Mouse (Mus musculus) right cerebral cortex, postnatal 4 days (tissue): ENCODE measurements around the gene Unc93b1.
"Not testable (repeated sequence)": the region's sequence is repeated elsewhere in the genome, so short reads cannot be mapped to it uniquely, and the experiment has no call there.

Source experiments
- DNase-seq: peaks from one replicate; pipeline ENCODE4 v3.0.0-alpha.2; 2022

The Unc93b1 gene

GRCm38 (mm10) chr19:3948546-3948945 is 13.6 kb downstream of the Unc93b1 start:
- DNase-seq, result no peak

- DNase-seq, result no peak
Observed at GRCm38 (mm10) chr19:3950331-3950730, 15.3 kb downstream of the Unc93b1 start.

GRCm38 (mm10) chr19:3951461-3951860 is 16.5 kb downstream of the Unc93b1 start:
- no peak for DNase-seq

GRCm38 (mm10) chr19:3952099-3952498 is 17.1 kb downstream of the Unc93b1 start:
- no peak for DNase-seq

- DNase-seq, result no peak
Observed at GRCm38 (mm10) chr19:3955033-3955432, 20.0 kb downstream of the Unc93b1 start.

GRCm38 (mm10) chr19:3955804-3956203 is 20.8 kb downstream of the Unc93b1 start:
- no peak for DNase-seq

- DNase-seq, result not testable (repeated sequence)
Observed at GRCm38 (mm10) chr19:3957296-3958036, 22.5 kb downstream of the Unc93b1 start.

- DNase-seq, result no peak
Observed at GRCm38 (mm10) chr19:3958470-3958869, 23.5 kb downstream of the Unc93b1 start, which contains the start of gene Aldh3b3. TSS of gene Aldh3b3 (plus strand) at chr19:3958645.

- no peak for DNase-seq
Observed at GRCm38 (mm10) chr19:3959030-3959429, 24.0 kb downstream of the Unc93b1 start.

- no peak for DNase-seq
Observed at GRCm38 (mm10) chr19:3960211-3960610, 25.2 kb downstream of the Unc93b1 start.

- DNase-seq, result not testable (repeated sequence)
Observed at GRCm38 (mm10) chr19:3961805-3962204, 26.8 kb downstream of the Unc93b1 start.

- DNase-seq, result peak; percentile 29
Observed at GRCm38 (mm10) chr19:3962469-3962868, 27.5 kb downstream of the Unc93b1 start.

- no peak for DNase-seq
Observed at GRCm38 (mm10) chr19:3964030-3964429, 29.0 kb downstream of the Unc93b1 start.

- no peak for DNase-seq
Observed at GRCm38 (mm10) chr19:3966330-3967075, 31.5 kb downstream of the Unc93b1 start.

- no peak for DNase-seq
Observed at GRCm38 (mm10) chr19:3967258-3967657, 32.3 kb downstream of the Unc93b1 start.

GRCm38 (mm10) chr19:3972229-3972628 is 37.2 kb downstream of the Unc93b1 start, which contains the start of gene Aldh3b2:
TSS of gene Aldh3b2 (plus strand) at chr19:3972328.
- DNase-seq, result no peak

GRCm38 (mm10) chr19:3974608-3975007 is 39.6 kb downstream of the Unc93b1 start:
- not testable (repeated sequence) for DNase-seq

GRCm38 (mm10) chr19:3975866-3976265 is 40.9 kb downstream of the Unc93b1 start:
- no peak for DNase-seq

GRCm38 (mm10) chr19:3980309-3980708 is 45.3 kb downstream of the Unc93b1 start:
- DNase-seq, result peak; percentile 70

GRCm38 (mm10) chr19:3980917-3981316 is 45.9 kb downstream of the Unc93b1 start:
- no peak for DNase-seq

GRCm38 (mm10) chr19:3983527-3984200 is 48.7 kb downstream of the Unc93b1 start:
- no peak for DNase-seq

- no peak for DNase-seq
Observed at GRCm38 (mm10) chr19:3985261-3985681, 50.3 kb downstream of the Unc93b1 start.

- DNase-seq, result no peak
Observed at GRCm38 (mm10) chr19:3986334-3986733, 51.3 kb downstream of the Unc93b1 start, which contains the start of gene Acy3. TSS of gene Acy3 (plus strand) at chr19:3986570.
